Mouse (Mus musculus) kidney, embryonic 16.5 days (tissue): ENCODE measurements at regions not wholly inside any gene's neighbourhood (a gene's known extent, or its start where the extent isn't known, plus 50 kb on each side); places are given as distances from the start of the nearest gene placed in this dataset.

ENCODE experiments used
- ATAC-seq: fragments of 200-750 bp; cut with Nextera tagmentation; 2 replicates; pipeline ENCODE4 v1.8.0; 2017; ENCODE audit warnings: moderate TSS enrichment; ENCODE audit not compliant: low FRiP score, low TSS enrichment
- H3K27ac ChIP-seq: fragments of 300-500 bp; sonication (generic); 2 replicates; pipeline ENCODE4 v1.5.1; 2014; ENCODE audit warnings: low read length
- H3K27me3 ChIP-seq: fragments of 300-500 bp; sonication (generic); 2 replicates; pipeline ENCODE4 v1.6.1; 2014; ENCODE audit warnings: low read length, control low read depth, mixed read lengths; ENCODE audit not compliant: insufficient read depth
- H3K36me3 ChIP-seq: fragments of 300-500 bp; sonication (generic); 2 replicates; pipeline ENCODE4 v1.6.1; 2014; ENCODE audit warnings: low read length, control low read depth, mixed read lengths; ENCODE audit not compliant: insufficient read depth
- H3K4me1 ChIP-seq: fragments of 300-500 bp; sonication (generic); 2 replicates; pipeline ENCODE4 v1.6.1; 2014; ENCODE audit warnings: low read length, control low read depth, mixed read lengths; ENCODE audit not compliant: insufficient read depth
- H3K4me2 ChIP-seq: fragments of 300-500 bp; sonication (generic); replicated peaks from 2 replicates; pipeline ENCODE4 v1.6.1; 2014; ENCODE audit warnings: low read depth, low read length
- H3K4me3 ChIP-seq: fragments of 300-500 bp; sonication (generic); 2 replicates; pipeline ENCODE4 v1.5.1; 2014; ENCODE audit warnings: mild to moderate bottlenecking, low read length
- H3K9ac ChIP-seq: fragments of 300-500 bp; sonication (generic); replicated peaks from 2 replicates; pipeline ENCODE4 v1.6.1; 2014; ENCODE audit warnings: low read length
- H3K9me3 ChIP-seq: fragments of 300-500 bp; sonication (generic); 2 replicates; pipeline ENCODE4 v1.6.1; 2016; ENCODE audit warnings: low read length, control low read depth
- WGBS: fragments of 180-500 bp; shearing (Covaris S2); extraction: QIAGEN DNeasy Blood & Tissue Kit; methylation state at CpG from one replicate; pipeline ENCODE4 v1.1.7; 2014; 5-methylcytosine and 5-hydroxymethylcytosine counted together

DNA sequence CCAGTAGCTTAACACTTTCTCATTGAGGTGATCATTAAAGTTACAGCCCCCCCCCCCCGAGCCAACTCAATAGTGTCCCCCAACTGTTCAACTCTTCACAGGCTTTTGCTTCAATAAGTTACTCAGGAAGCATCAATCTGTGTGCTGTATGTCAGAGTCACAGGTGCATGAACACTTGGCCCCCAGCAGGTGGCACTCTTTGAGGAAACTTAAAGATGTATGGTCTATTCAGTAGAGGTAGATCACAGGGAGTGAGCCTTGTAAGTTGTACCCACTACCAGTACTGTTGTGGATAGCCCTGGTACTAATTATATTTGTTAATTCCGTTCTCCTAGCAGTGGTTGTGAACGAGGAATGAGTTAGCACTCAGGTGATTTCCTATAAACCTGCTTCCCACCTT lies 99.6 kb downstream of the Tmem130 start:
- Histone ChIP-seq H3K9ac (no peak overlapping the region), H3K36me3 (no peaks in the 10 kb centered on the region), H3K27me3 (no peaks in the 10 kb centered on the region), H3K4me3 (no peak overlapping the region), H3K9me3 (0 out of 2 replicates have a peak, but pooled peaks cover 4% of the 10 kb centered on the region), H3K27ac (no peak overlapping the region), H3K4me2 (no peak overlapping the region), H3K4me1 (no peaks in the 10 kb centered on the region)
- 89% methylated on average over 3 of the region's 3 CpGs for WGBS
- no peak for ATAC-seq

DNA sequence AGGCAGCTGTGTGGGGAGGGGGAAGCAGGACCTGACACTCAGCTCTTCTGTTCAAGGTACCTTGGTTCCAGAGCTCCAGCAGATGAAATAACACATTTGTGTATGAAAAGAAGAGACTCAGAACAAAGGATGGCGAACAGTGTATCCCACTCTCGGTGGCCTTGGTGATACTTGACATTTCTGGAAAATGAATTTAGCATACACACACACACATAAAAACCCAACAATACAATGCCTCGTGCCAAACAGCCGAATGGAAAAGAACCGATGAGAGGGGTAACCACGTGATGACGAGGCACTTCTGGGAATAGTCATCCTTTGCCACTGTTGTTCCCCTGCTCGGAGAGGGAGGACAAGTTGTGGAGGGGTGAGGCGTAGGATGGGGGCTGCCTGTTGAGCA lies 97.6 kb downstream of the Tmem130 start:
- 83% methylated on average over 9 of the region's 9 CpGs for WGBS
- no peak overlapping the region for H3K4me2 ChIP-seq
- H3K4me1 ChIP-seq = no peaks in the 10 kb centered on the region
- H3K27me3 ChIP-seq = no peaks in the 10 kb centered on the region
- H3K36me3 ChIP-seq = no peaks in the 10 kb centered on the region
- ATAC-seq = no peak
- H3K9ac ChIP-seq = no peak overlapping the region
- H3K9me3 ChIP-seq = no peaks in the 10 kb centered on the region
- H3K27ac ChIP-seq = no peak overlapping the region
- no peak overlapping the region for H3K4me3 ChIP-seq

DNA sequence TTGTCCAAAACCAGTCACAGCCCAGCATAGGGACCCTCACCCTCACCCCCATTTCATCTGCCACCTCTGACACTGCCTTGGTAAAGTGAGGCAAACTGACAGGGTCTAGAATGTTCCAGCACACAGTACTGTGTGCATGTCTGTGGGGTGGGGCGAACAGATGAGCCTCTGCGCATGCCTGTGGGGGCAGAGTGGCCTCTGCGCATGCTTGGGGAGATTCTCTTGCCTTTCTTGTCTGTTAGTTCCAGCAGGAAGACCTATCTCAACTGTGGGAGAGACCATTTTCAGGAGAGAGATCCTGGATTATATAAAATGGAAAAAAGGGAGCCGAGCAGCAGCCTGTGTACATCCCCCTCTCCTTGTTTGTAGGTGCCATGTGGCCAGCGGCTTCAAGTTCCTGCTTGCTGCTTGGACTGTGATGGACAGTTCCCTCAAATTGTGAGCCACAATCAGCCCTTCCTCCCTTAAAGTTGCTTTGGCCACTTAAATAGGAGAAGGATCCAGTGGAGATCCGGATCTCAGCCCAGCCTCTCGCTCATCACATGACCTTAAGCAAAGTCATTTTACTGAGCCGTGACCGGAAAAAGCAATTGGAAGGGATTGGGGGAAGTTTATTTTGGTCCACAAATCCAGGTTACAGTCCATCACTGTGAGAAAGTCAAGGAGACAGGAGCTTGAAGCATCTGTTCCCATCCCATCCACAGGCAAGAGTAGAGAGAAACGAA lies 96.9 kb downstream of the Tmem130 start:
- H3K4me2 ChIP-seq = no peak overlapping the region
- no peak for ATAC-seq
- H3K4me1 ChIP-seq = no peaks in the 10 kb centered on the region
- no peak overlapping the region for H3K27ac ChIP-seq
- no peaks in the 10 kb centered on the region for H3K36me3 ChIP-seq
- no peak overlapping the region for H3K9ac ChIP-seq
- no peak overlapping the region for H3K4me3 ChIP-seq
- WGBS = 85% methylated on average over 10 of the region's 10 CpGs
- no peaks in the 10 kb centered on the region for H3K9me3 ChIP-seq
- H3K27me3 ChIP-seq = no peaks in the 10 kb centered on the region

GRCm38 (mm10) chr5:144668060-144668459 lies 93.6 kb downstream of the Tmem130 start:
- no peaks in the 10 kb centered on the region for H3K27me3 ChIP-seq
- no peak overlapping the region for H3K9ac ChIP-seq
- H3K4me2 ChIP-seq = no peak overlapping the region
- no peaks in the 10 kb centered on the region for H3K4me1 ChIP-seq
- no peaks in the 10 kb centered on the region for H3K36me3 ChIP-seq
- H3K9me3 ChIP-seq = no peaks in the 10 kb centered on the region
- WGBS = 67% methylated on average over 3 of the region's 3 CpGs
- H3K27ac ChIP-seq = no peak overlapping the region
- no peak overlapping the region for H3K4me3 ChIP-seq
- no peak for ATAC-seq

DNA sequence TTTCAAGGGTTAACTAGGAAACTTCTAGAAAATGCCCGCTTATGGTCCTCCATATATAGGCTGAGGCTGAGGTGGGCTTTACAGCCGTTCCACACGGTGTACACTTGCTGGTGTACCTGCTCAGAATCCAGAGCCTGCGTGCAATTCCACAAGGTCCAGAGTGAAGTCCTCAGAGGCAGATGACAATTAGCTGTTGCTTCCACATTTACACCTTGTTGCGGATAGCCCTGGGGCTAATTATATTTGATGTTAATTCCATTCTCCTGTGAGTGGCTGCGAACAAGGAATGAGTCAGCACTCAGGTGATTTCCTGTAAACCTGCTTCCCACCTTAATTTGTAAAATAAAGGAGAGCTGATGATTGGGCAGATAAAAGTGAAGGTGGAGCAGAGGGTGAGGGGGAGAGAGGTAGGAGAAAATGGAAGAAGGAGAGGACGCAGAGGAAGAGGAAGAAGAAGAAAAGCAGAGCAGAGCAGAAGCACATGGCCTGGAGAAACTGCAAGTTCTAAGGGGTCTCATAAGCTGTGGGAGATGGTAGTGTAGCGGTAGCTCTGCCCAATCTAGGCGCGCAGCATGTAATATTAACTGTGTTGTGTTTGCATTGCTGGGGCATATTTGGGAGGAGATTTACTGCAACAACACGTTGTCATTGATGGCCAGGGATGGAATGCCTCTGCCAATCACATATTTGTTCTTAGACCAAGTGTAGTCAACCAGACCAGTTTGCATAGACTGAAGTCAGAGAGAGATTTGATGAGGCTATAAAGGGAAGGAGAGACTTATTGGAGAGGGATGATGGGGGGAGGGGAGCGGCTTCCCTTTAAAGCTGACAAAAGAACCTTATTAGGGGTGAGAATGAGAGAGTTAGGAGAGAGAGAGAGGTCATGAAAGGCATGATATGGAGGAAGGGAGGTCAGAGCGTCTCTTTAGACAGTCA lies 82.5 kb downstream of the Tmem130 start:
- Histone ChIP-seq H3K4me3 (no peak overlapping the region), H3K27ac (no peak overlapping the region), H3K9me3 (no peaks in the 10 kb centered on the region), H3K36me3 (no peaks in the 10 kb centered on the region), H3K9ac (no peak overlapping the region), H3K4me2 (no peak overlapping the region), H3K27me3 (no peaks in the 10 kb centered on the region), H3K4me1 (no peaks in the 10 kb centered on the region)
- WGBS = 86% methylated on average over 13 of the region's 13 CpGs
- ATAC-seq = no peak

DNA sequence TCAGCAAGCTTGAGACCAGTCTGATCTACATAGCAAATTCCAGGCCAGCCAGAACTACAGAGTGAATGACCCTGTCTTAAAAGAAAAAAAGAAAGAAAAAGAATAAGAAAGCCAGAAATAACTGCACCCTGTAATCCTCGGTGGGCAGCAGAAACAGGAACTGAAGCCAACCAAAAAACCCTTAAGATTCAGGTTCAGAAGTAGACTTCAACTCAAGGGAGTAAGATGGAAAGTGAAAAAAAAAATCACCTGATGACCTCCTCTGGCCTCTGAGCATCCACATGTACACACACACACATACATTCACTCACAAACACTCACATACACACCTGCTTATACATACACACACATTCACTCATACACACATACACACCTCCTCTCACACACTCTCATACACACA lies 77.4 kb downstream of the Tmem130 start:
- no peaks in the 10 kb centered on the region for H3K9me3 ChIP-seq
- WGBS = 67% methylated on average over 1 of the region's 1 CpGs
- H3K27ac ChIP-seq = no peak overlapping the region
- H3K27me3 ChIP-seq = no peaks in the 10 kb centered on the region
- no peak overlapping the region for H3K9ac ChIP-seq
- no peaks in the 10 kb centered on the region for H3K36me3 ChIP-seq
- H3K4me3 ChIP-seq = no peak overlapping the region
- H3K4me1 ChIP-seq = no peaks in the 10 kb centered on the region
- no peak overlapping the region for H3K4me2 ChIP-seq
- no peak for ATAC-seq
